Mouse (Mus musculus) erythroid progenitor cell, adult 5-6 weeks (primary cell): ENCODE results near the gene Sorl1. TPM values are rescaled to one million over a fixed set of nuclear protein-coding genes. Genes with fewer than 3 reads are reported as not detected.

Experiments used
- ATAC-seq: replicated peaks from 2 replicates; pipeline ENCODE4 v1.8.0; 2016; ENCODE audit warnings: moderate number of reproducible peaks, mild to moderate bottlenecking, moderate TSS enrichment, inconsistent platforms; ENCODE audit not compliant: poor library complexity, low FRiP score, severe bottlenecking
- total RNA-seq, 2 experiments: library from RNA; stranded (forward) in 1 of 2; stranded (reverse) in 1 of 2; fragments of 150-400 nt in 1 of 2; fragments of 186-747, 209-891 nt in 1 of 2; gene quantifications; 2 replicates each; pipeline versions ENCODE4 v1.2.3 to v1.2.4; 2015 to 2017; ENCODE audit warnings: low replicate concordance in 2 of 2

The Sorl1 gene
- total RNA-seq, 2 experiments from 2014 or later: 6.1 to 21.0 TPM

DNA sequence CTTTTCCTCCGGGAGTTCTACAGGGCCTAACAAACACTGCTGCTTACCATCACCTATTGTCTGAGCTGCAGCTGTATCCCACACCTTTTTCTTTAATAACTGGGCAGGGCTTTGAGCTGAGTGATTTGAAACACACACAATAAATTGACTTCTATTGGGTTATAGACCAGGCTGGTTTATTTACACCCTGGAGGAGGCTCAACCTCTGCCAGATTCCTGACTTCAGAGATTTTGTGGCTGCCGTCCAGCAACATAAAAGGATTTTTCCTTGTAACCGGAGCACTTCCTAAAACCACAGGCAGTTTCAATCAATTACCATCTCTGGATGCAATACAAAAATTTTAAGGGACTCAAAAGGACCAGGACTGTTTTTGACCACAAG lies 186.1 kb downstream of the Sorl1 start:
- ATAC-seq: no peak

DNA sequence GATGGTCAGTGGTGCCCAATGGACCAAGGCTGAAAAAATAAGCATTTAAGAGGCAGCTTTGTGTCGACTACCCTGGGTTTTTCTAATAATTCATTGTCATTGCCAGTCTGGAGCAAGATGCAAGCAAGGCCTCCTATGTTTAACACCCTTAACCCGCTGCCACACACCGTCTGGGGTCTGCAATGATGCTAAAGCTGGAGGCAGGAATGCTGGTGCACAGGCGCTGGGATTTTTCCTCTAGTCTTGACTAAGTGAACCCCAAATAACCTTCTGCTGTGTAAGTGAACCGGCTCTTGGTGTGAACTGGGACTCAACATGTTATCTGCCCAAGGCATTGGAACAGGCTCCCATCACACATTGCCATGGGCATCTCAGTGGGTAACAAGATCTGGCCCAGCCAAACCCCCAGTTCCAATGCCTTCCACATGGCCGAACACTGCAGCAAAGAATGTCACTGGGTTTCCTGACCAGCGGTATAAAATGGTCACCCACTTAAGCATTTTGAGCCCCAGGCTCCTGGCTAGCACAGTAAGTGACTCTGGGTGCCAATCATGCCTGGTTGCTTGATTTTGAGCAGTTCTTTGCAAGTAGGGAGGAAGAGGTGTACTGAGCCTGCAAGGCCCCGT lies 186.6 kb downstream of the Sorl1 start:
- no peak for ATAC-seq

DNA sequence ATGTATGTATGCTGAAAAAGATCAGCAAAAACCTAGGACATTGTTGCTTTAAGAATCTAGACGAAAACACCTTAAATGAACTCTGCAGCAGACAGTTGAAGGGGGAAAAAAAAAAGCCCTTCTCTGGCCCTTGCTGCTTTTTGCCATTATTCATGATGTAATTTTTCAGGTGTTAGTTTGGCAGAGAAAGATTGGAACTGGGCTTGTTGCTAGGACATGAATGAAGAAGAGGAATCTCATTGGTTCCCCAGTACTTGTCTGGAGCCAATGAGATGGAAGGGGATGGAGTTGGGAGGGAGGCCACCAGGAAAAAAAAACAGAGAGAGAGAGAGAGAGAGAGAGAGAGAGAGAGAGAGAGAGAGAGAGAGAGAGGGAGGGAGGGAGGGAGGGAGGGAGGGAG lies 187.5 kb downstream of the Sorl1 start:
- ATAC-seq: no peak

DNA sequence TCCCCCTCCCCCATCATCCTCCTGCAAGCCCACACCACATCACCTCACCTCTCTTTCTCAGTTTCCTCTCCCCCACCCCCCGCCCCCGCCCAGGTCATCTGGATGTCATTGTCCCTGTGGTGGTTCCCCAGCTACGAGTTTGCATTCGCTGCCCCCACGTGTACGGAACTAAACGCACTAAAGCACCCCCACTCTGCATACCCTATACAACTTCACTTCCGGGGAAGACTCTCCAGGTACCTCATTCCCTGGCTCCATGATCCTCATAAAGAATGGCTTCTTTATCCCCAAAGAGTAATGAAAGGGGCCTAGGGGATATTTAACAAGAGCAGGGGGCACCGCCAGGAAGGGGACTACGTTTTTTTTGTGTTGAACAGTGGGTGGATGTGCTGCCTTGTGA lies 188.1 kb downstream of the Sorl1 start:
- ATAC-seq: no peak

DNA sequence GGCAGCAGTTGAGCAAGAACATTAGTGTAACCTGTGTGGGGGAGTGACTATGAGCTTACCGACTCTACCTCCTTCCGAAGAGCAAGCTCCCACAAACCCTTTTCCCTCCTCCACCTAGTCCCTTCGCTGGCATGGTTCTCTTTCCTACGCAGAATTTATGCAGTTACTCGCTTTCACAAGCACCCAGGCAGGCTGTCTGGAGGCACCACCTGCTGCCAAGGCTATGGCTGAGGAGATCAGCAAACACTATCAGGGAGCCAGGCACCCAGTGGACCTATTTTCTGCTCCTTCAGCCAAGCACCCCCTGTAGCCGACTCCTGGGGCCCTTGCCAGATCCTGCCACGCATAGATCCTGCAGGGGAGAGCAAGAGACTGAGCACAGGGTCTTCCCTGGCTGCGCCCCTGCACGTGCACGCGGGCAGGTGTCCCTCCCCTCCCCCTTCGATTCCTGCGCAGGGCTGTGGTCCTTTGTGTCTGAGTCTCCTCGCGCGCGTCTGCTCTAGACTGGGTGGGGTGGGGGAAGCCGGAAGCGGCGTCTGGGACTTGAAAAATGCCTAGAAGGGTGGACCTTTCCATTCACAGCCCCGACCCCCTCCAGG lies 188.6 kb downstream of the Sorl1 start:
- ATAC-seq: no peak

DNA sequence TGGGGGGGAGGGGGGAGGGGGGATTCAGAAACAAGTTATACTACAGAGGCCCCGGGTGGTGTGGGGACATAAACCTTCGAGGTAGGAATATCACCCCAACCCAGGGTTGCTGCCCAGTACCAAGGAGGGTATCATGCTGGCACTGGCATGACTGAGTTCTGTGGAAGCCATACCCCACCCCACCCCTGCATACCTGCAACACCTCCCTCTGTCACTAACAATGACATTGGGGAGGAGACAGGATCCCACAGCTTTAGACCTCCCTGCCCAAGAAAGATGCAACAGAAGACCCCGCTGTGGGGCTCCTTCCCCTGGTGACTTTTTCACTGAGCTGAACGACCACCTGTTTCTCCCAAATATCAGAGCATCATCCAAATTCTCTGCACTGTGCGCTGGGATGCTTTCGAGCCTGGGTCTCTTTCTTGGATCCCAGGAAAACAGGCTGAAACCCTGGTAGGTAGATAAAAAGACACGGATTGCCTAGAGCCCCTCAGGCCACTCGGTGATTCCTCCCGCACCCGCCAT lies 189.2 kb downstream of the Sorl1 start:
- no peak for ATAC-seq

DNA sequence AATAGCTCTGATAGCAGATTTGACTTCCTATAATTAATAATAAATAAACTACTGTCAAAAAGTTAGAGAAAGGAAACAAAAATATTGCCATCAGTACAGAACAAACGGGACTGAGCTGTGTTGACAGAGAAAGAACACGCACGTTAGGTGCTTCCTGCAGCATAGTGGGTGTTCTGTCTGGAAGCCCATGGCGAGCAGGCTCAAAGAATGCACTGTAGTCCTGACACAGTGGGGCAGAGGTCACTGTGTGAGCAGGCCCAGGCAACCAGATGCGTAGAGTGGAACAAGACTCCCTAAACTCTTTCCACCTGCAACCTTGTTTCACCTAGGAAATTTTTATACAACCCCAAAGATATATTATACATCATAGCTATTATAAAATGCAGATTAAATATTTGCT lies 194.1 kb downstream of the Sorl1 start:
- ATAC-seq: no peak

DNA sequence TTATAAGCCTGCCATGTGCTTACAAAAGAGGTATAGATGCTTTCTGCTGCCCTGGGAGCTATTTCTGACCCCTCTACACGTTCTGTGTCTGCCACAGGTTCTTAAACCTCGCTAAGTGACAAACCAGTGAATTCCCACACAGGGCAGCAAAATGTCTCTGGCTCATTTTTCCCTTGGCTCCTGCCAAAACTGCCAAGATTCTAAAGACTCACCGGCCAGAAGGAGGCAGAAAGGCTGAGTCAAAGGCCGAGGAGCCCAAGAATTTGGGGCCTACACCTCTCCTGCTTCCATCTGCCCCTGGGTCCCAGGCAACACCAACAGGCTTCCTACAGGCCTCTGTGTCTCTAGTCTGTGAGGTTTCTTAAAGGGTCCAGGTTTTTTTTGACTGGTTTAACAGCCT lies 198.4 kb downstream of the Sorl1 start:
- ATAC-seq: no peak

DNA sequence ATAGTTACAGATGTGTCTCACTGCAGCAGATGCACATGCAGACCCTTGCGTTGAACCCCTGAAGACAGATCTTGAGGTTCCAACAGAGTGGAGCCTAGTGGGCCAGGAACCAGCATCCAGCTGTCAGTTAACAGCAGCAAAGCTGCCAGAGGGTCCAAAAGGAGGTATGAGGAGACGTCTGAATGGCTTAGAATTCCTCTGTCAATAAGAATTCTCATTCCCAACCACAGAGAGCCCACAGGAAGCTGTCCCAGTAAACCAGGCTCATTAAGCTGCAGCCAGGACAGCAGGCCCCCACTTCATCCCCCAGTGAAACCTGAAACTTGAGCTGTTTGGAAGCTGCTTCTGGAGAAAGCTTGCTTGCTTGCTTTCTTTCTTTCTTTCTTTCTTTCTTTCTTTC lies 200.0 kb downstream of the Sorl1 start:
- no peak for ATAC-seq

DNA sequence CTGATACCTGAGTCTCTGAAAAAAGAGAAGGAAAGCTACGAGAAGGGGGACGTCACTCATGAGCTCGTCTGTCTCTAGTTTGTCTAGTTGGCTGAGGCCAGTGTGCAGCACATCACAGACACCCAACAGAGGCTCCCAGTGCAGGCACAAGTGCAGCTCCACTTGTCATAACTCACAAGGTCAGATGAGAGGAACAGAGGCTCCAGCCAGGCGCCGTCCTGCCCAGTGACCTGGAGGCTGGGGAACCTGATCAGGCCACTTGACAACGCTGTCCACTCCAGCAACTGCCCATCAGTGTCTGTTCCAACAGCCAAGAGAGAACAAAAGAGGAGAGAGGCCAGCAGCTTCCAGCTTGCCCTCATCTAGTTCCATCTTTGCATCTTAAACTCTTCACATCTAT lies 201.7 kb downstream of the Sorl1 start:
- ATAC-seq: no peak

DNA sequence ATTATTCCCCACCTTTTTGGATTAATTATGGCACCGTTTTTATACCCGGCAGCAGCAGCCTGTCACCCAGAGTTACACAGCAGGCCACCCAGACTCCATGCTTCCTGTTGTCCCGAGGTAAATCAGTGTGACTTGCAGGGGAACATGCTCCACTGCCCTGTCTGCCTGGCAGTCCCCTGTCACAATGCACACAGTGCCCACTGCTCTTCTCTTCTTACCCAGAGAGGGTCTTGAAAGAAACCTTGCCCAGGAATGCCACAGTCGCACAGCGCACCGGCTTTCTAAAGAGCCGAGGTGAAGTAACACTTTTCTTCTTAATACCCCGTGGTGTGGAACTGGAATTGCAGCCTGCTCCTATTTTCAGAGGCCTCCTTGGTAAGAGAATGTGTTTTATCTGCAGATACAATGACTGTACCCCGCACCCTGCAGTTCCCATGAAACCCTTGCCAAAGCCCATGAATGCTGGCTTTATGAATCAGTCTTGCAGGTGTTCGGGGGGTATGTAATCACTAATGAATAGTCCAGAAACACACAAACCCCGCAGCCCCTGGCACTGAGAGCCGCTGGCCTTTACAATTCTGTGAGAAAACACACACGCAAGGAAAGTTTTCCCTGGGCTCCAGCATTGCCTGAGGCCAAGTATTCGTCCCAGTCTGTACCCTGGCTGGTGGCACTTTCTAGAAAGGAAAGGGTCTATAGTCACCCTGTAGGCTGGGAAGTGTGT lies 205.3 kb downstream of the Sorl1 start:
- ATAC-seq: no peak

DNA sequence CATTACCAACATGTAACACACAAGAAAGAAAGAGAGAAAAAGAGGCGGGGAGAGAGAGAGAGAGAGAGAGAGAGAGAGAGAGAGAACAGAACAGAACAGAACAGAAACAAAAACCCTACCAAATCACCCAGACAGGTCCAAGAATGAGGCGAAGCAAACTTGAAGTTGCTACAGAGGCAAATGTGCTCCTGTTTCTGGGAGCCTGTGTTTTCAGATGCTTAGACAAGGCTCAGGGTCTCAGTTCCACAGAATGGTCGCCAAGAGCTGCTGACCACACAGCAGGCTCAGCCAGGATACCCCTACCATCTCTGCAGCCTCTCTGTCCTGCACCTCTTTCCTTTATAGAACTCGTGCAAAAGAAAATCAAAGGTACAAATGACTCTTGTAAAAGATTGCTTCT lies 205.9 kb downstream of the Sorl1 start:
- no peak for ATAC-seq

DNA sequence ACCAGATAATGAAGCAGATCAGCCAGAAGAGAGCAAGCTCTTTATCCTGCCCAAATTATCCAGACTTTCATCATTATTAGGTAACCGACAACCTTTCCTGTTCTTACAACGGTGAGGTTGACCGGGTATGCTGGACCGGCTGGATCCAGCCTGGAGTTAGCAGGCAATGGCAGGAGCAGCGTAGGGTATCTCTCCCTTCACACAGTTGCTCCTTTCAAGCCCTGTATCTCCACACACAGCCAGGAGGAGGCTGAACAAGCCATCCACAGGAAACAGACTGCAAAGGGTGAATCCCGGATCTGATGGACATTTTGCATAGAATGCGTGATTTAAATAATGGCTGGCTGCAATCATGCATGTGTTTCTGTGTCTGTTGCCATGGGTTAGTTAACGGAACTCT lies 208.5 kb downstream of the Sorl1 start:
- no peak for ATAC-seq

Other genes starting within 250 kb of the Sorl1 start
- 6.7 and 8.3 TPM in 2 replicates for gene Sc5d, start 140.0 kb upstream of the Sorl1 start, total RNA-seq (2015; ENCODE audit: low replicate concordance)
- 5.6 and 8.9 TPM in 2 replicates for gene Sc5d, start 140.0 kb upstream of the Sorl1 start, total RNA-seq (2017; ENCODE audit: low replicate concordance)